Mouse (Mus musculus) megakaryocyte, embryonic 14.5 days (primary cell): ENCODE data around the gene Nsun3. TPM values are rescaled to one million over a fixed set of nuclear protein-coding genes. Genes with fewer than 3 reads are reported as not detected.

Experiments
- H3K27me3 ChIP-seq: replicated peaks from 2 replicates; pipeline ENCODE3; 2012; ENCODE audit warnings: inconsistent platforms
- H3K36me3 ChIP-seq: replicated peaks from 2 replicates; pipeline ENCODE3; 2012; ENCODE audit warnings: low read length, inconsistent platforms, mixed read lengths
- H3K4me1 ChIP-seq: 2 replicates; pipeline ENCODE4 v1.6.1; 2012; ENCODE audit warnings: inconsistent platforms
- H3K4me3 ChIP-seq: replicated peaks from 2 replicates; pipeline ENCODE3; 2012; ENCODE audit warnings: moderate library complexity, mild to moderate bottlenecking, inconsistent platforms
- H3K9me3 ChIP-seq: 2 replicates; pipeline ENCODE4 v1.6.1; 2012; ENCODE audit warnings: inconsistent platforms
- FLI1 ChIP-seq: IDR thresholded peaks from 2 replicates; pipeline ENCODE4 v1.6.1; 2012; ENCODE audit warnings: low read length, inconsistent platforms, mixed read lengths
- GATA1 ChIP-seq: IDR thresholded peaks from 3 replicates; pipeline ENCODE4 v1.6.1; 2012; ENCODE audit warnings: mixed read lengths, low read length, inconsistent platforms, borderline replicate concordance
- polyA plus RNA-seq: library from polyadenylated mRNA; stranded (reverse); fragments of >175 nt; gene quantifications from 2 replicates; pipeline ENCODE4 v1.2.3, GENCODE M21; 2012; ENCODE audit warnings: low replicate concordance; ENCODE audit not compliant: insufficient read depth

Gene Nsun3
- 1.1 and 2.2 TPM in 2 replicates for polyA plus RNA-seq

DNA sequence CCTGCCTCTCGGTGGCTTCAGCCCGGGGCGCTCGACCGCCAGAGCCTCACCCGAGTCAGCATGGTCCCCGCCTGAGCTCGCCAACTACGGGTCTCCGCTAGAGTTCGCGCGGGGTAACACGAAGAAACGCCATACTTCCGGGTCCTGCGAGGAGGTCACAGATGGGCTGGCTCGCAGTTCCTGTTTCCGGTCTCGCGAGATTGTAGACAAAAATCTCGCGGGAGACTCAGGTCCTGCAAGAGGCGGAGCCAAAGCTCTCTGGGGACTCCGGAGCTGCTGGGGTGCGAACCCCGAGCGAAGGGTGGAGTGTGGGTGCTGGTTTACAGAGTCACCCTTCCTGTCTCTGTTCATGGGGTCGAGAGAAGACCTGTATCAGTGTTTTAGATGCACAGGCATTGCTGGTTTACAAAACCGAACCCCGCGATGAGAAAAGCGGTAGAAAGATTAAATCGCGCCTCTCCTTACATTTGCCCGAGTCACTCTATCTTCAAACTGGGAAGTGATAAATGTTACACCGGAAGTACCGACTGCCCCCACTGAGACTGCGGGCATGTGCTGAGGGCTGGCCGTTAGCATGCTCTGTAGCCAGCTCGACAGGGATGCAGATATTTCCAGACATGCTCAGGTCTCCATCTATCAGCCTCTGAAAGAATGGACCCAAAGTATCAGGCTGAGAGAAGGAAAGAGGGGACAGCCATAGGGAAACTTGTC, at the start of gene Nsun3:
TSS of gene Nsun3 (minus strand) at position 198 of the 711 bp plus-strand sequence.
- peak within 1 kb of the TSS; percentile 99 for H3K4me3 ChIP-seq
- no peaks in the 10 kb centered on the region for H3K9me3 ChIP-seq
- peaks cover 32% of the 10 kb centered on the region for H3K4me1 ChIP-seq
- H3K27me3 ChIP-seq = no peaks in the 10 kb centered on the region
- H3K36me3 ChIP-seq = peaks cover 22% of the 10 kb centered on the region
- peak; percentile 80 for TF ChIP-seq FLI1
- no peak for TF ChIP-seq GATA1

DNA sequence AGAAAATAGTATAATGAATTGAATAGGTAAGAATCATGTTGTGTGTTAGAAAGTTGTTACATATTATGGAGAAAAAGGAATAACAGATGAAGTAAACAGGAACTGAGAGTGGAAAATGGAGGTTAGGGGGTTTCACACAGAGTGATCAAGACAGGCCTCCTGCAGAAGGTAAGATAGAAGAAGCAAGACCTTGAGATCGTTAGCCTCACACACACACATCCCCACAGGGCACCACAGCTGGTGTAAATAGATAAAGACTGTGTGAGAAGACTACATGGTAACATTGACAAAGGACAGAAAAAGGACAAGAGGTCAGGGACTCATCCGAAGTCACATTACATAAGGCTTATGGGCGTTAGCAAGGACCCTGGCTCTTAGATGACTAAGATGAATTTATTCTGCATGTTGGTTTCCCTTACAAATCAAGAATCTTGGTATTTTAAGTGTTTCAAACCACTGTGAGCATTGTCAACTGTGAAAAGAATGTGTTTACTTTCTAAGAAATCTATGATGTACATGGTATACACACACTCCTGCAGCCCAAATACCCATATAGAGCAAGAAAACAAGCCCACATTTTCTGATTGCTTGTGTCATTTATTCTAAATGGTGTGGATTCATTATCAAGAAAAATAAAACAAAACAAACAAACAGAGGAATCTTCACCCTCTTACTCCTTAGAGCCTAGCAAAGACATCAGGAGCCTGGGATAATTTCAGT, 47.6 kb upstream of the Nsun3 start:
- H3K4me3 ChIP-seq = no peak overlapping the region
- H3K9me3 ChIP-seq = no peaks in the 10 kb centered on the region
- no peak for TF ChIP-seq GATA1
- no peak for TF ChIP-seq FLI1

DNA sequence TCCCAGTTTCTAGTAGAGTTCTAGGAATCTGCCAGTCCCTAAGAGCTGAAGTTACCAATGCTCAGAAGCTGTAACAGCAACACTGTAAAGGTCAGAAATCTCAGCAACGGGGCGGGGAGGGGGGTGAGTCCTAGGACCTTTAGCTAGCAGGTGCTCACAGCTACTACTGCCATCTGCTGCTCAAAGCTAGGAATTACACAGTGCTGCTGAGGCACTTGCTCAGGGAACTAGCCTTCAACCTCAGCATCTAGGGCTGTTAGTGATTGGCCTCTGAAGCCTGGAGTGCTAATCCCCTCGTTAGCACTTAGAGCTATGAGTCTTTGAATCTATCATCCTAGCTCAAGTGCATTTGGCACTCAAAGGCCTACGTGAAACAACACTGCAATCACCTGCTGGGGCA, 45.9 kb upstream of the Nsun3 start:
- no peaks in the 10 kb centered on the region for H3K9me3 ChIP-seq
- no peaks in the 10 kb centered on the region for H3K27me3 ChIP-seq
- TF ChIP-seq FLI1 (no peak), GATA1 (no peak)
- H3K4me3 ChIP-seq = no peak overlapping the region
- peaks cover 41% of the 10 kb centered on the region for H3K4me1 ChIP-seq
- peaks cover 3% of the 10 kb centered on the region for H3K36me3 ChIP-seq

More for the DNA sequence above, 47.6 kb upstream of the Nsun3 start:
- H3K36me3 ChIP-seq = peaks cover 3% of the 10 kb centered on the region
- H3K27me3 ChIP-seq = no peaks in the 10 kb centered on the region
- peaks cover 40% of the 10 kb centered on the region for H3K4me1 ChIP-seq

DNA sequence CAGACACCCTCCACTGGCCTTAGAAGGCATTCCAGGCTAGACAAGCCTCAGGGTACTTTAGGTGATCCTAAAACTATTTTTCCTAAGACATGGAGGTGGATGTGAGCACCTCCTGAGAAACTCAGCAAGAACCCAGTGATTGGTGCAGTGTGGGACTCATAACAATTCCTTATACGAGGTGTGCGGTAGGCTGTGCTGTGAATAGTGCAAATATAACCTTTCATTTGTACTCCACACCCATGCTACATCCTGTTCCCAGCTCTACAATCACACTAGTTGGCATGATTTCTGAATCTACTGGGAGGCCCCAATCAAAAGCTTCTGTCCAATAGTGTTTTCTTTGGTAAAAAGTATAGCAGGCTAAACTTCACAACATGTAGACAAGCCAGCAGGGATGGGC, 45.4 kb upstream of the Nsun3 start:
- Histone ChIP-seq H3K4me1 (peaks cover 41% of the 10 kb centered on the region), H3K9me3 (no peaks in the 10 kb centered on the region), H3K4me3 (no peak overlapping the region), H3K27me3 (no peaks in the 10 kb centered on the region), H3K36me3 (peaks cover 3% of the 10 kb centered on the region)
- no peak for TF ChIP-seq GATA1
- no peak for TF ChIP-seq FLI1

DNA sequence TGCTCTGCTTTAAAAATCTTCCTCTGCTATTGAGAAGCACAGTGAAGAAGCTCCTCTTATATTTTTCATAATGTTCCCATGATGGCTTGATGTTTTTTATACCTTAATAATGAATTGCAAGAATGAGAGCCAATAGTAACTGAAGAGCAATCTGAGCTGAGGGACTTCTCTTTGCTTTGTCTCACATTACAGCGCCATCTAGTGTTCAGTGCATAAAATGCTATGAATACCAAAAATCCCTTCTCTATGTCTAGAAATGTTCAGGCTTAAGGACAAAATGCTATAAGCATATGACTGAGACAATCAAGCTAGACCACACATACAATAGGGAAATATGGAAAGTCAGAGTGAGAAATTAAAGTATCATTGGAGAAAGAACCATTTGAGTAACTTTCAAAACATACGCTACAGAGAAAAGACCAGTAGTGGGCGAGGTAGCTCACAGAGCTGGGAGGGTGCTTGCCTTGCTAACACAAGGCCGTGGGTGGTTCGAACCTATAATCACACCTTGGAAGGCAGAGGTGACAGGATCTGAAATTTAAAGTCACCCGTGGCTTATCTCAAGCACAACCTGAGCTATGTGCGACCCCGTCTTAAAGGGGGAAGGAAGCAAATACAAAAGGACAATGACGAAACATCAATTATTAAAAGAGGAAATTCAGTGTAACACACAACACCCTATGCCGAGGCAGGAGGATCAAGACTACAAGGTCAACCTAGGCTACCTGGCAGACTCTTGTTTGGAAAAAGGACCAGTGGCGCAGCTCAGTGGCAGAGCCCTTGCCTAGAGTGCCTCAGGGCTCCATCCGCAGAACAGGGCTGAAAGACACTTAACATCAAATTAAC, 39.8 kb upstream of the Nsun3 start:
- Histone ChIP-seq H3K27me3 (no peaks in the 10 kb centered on the region), H3K4me3 (no peak overlapping the region), H3K9me3 (no peaks in the 10 kb centered on the region), H3K4me1 (peaks cover 17% of the 10 kb centered on the region), H3K36me3 (peaks cover 13% of the 10 kb centered on the region)
- no peak for TF ChIP-seq FLI1

DNA sequence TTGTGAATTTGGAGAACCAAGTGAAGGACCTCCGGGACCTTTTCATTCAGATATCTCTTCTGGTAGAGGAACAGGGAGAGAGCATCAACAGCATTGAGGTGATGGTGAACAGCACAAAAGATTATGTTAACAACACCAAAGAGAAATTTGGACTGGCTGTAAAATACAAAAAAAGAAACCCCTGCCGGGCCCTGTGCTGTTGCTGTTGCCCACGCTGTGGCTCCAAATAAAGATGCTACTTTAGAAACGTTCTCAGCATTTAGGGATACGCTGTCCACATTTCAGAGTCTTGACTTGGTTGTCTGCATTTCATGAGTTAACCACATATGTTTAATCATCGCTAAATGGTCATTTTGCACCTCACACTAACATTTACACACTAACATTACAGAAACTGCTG, 35.9 kb upstream of the Nsun3 start:
- TF ChIP-seq GATA1 = no peak
- Histone ChIP-seq H3K27me3 (no peaks in the 10 kb centered on the region), H3K4me1 (peaks cover 6% of the 10 kb centered on the region; the same call in 1 of the 2 replicates), H3K4me3 (no peak overlapping the region), H3K36me3 (peaks cover 10% of the 10 kb centered on the region), H3K9me3 (no peaks in the 10 kb centered on the region)

DNA sequence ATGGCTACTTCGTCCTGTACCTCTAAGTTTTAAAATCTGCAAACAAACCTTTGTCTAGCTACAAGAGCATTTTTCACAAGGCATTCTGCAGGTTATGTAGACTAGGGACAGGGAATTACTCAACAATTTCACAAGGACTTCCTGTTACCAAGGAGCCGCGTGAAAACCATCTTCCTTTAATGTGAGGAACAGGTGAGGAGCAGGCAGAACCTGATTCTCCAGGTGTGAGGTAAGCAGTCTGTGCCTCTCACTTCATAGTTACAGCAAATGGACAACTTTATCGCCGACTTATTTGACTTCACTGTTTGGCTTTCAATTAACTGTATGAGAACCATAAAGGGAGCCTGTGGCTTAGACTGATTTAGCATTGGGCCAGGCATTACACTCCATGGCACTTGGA, 27.9 kb upstream of the Nsun3 start, which contains the start of gene Stx19:
TSS of gene Stx19 (plus strand) at position 186 of the 400 bp plus-strand sequence.
- H3K36me3 ChIP-seq = peaks cover 11% of the 10 kb centered on the region
- no peaks in the 10 kb centered on the region for H3K9me3 ChIP-seq
- TF ChIP-seq FLI1 (no peak), GATA1 (no peak)
- H3K27me3 ChIP-seq = no peaks in the 10 kb centered on the region
- no peak within 1 kb of the TSS for H3K4me3 ChIP-seq
- H3K4me1 ChIP-seq = peaks cover 3% of the 10 kb centered on the region; the same call in 1 of the 2 replicates

DNA sequence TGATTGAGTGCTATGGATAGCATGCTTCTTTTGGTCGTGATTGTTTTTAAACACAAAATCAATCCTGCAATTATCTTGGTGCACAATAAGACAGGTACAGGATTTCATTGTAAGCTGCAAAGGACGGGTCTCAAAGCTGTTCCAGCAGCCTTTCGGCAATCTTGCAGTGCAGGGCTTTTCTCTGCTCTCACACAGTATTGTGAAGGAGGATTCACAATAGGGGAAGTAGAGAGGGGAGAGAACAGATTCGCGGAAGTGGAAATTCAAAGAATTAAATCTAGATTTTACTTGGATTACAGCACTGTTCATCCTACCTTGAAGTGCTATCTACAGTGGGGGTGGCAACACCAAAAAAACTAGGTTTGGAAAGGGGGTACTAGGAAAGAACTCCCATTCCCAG, 27.2 kb upstream of the Nsun3 start:
- peaks cover 11% of the 10 kb centered on the region for H3K36me3 ChIP-seq
- H3K27me3 ChIP-seq = no peaks in the 10 kb centered on the region
- no peak for TF ChIP-seq FLI1
- no peak for TF ChIP-seq GATA1
- H3K4me3 ChIP-seq = no peak overlapping the region
- no peaks in the 10 kb centered on the region for H3K9me3 ChIP-seq
- peaks cover 3% of the 10 kb centered on the region; the same call in 1 of the 2 replicates for H3K4me1 ChIP-seq

DNA sequence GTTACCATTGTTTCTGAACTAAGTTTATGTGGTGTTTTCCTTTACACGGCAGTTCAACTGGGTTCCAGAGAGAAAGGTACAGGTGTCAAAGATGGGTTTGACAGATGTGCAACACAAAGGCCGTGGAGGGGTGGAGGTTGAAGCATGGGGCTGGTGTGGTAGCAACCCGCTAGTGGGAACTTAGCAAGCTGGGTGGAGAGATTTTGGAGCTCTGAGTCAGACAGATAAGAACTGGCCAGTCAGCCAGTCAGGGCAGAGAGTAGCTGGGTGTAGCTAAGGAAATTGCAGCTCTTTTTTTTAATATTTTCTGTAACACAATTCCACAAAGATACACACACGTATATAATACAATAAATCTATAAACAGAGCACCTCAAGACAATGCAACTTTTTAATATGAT, 24.2 kb upstream of the Nsun3 start:
- TF ChIP-seq GATA1 (no peak), FLI1 (no peak)
- Histone ChIP-seq H3K9me3 (no peaks in the 10 kb centered on the region), H3K4me1 (peaks cover 18% of the 10 kb centered on the region)

More for the DNA sequence above, 24.2 kb upstream of the Nsun3 start:
- no peaks in the 10 kb centered on the region for H3K27me3 ChIP-seq
- no peak overlapping the region for H3K4me3 ChIP-seq
- H3K36me3 ChIP-seq = peaks cover 18% of the 10 kb centered on the region
